Mouse (Mus musculus): Measurements from ENCODE around the gene Prcd. TPM values are rescaled to one million over a fixed set of nuclear protein-coding genes. Genes with fewer than 3 reads are reported as not detected.

Gene Prcd
- total RNA-seq, 1 experiment = 2.0 TPM

DNA sequence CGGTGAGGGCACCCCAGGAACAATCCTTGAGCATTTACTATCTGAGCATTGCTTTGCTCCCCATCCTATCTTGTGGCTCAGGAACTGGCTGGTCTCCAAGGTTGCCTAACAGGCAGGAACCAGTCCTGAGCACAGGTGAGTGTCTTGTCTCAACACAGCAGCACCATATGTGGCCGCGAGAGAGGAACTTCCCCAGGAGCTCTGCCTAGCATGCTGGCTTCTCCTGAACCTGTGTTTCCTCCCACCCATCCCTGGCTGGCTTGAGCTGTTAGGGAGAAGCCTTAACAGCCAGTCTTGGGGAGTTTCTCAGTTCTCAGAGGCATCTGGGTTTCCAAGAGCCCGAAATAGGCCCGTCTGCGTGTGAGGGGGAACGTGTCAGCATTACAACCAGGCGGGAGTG, 2.0 kb upstream of the Prcd start:
- Histone ChIP-seq H3K9ac (ENCODE audit: insufficient read depth, low read depth, low read length, poor library complexity, severe bottlenecking) (no peak overlapping the region), H3K4me1 (ENCODE audit: control insufficient read depth in 2 of 2, insufficient read depth in 2 of 2, low read length in 2 of 2, poor library complexity in 1 of 2) (peaks cover 0 to 10% of the 10 kb centered on the region in 2 experiments; a peak in 1 of 4 replicates), H3K36me3 (ENCODE audit: control insufficient read depth, insufficient read depth, low read length, poor library complexity, severe bottlenecking) (no peaks in the 10 kb centered on the region), H3K27ac (ENCODE audit: insufficient read depth, low read depth, low read length, poor library complexity, severe bottlenecking) (no peak overlapping the region), H3K9me3 (ENCODE audit: control insufficient read depth, insufficient read depth, low read depth, low read length) (no peaks in the 10 kb centered on the region), H3K4me3 (ENCODE audit: insufficient read depth in 1 of 2, low read depth in 1 of 2, low read length in 2 of 2, poor library complexity in 1 of 2, severe bottlenecking in 1 of 2) (no peak overlapping the region)
- no peak for DNase-seq (ENCODE audit: low read depth, low spot score)
- TF ChIP-seq CHD2 (IDR thresholded peaks at IDR 0.05; ENCODE audit: low read depth, low read length) = no peak
- no peak for TF ChIP-seq ZC3H11A (IDR thresholded peaks at IDR 0.05; ENCODE audit: borderline replicate concordance, low read depth, low read length)
- no peak for TF ChIP-seq MAFK (IDR thresholded peaks at IDR 0.05; ENCODE audit: insufficient read depth, low read depth, low read length)
- TF ChIP-seq ZNF384 (IDR thresholded peaks at IDR 0.05; ENCODE audit: low read depth, low read length) = no peak
- in situ Hi-C loops (cut with MboI; ENCODE audit: low sequenced_read_pairs in 2 of 2, unreplicated experiment in 2 of 2) = no loop called here

DNA sequence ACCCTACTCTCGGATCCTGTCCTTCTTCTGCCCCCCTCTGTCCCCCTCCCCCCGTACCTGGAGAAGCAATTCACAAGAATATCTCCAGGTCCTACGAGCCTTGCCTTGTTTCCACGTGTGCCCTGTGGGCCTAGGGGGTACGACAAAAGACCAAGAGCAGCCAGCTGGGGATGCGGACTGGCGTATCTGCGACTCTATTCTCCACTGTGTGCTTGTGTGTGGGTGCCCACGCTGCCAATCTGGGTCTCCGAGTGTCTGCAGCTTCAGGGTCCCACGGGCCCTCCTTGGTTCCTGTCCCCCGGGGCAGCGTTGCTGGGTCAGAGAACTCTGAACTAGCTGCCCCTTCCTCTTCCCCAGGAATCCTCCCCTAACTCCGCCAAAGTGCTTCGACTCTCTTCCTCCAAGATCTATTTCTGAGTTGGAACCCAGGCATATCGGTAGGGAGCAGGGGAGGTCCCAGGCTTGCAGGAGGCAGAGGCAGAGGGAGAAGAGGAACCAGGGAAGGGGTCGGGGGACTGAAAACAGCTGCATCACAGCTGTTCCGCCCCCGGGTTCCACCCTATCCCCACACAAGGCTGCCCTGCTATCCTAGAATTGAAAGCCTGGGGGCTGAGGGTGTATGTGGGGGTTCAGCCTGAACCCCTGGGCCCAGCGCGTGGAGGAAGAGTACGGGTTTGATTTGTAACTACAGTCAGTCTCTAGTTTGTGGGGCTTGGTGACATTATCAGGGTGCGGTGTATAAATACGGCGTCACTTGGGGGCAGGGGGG, 820 bp upstream of the Prcd start:
- Histone ChIP-seq H3K9ac (ENCODE audit: insufficient read depth, low read depth, low read length, poor library complexity, severe bottlenecking) (no peak overlapping the region), H3K4me3 (ENCODE audit: insufficient read depth in 1 of 2, low read depth in 1 of 2, low read length in 2 of 2, poor library complexity in 1 of 2, severe bottlenecking in 1 of 2) (no peak overlapping the region; a peak in 1 of 4 replicates), H3K4me1 (ENCODE audit: control insufficient read depth in 2 of 2, insufficient read depth in 2 of 2, low read length in 2 of 2, poor library complexity in 1 of 2) (peaks cover 0 to 13% of the 10 kb centered on the region in 2 experiments; a peak in 2 of 4 replicates), H3K27ac (ENCODE audit: insufficient read depth, low read depth, low read length, poor library complexity, severe bottlenecking) (no peak overlapping the region), H3K9me3 (ENCODE audit: control insufficient read depth, insufficient read depth, low read depth, low read length) (no peaks in the 10 kb centered on the region), H3K36me3 (ENCODE audit: control insufficient read depth, insufficient read depth, low read length, poor library complexity, severe bottlenecking) (no peaks in the 10 kb centered on the region)
- TF ChIP-seq MAFK (IDR thresholded peaks at IDR 0.05; ENCODE audit: insufficient read depth, low read depth, low read length) = no peak
- TF ChIP-seq HCFC1 (IDR thresholded peaks at IDR 0.05; ENCODE audit: borderline replicate concordance, insufficient read depth, low read length) = no peak
- TF ChIP-seq CHD2 (IDR thresholded peaks at IDR 0.05; ENCODE audit: low read depth, low read length) = no peak
- TF ChIP-seq ZC3H11A (IDR thresholded peaks at IDR 0.05; ENCODE audit: borderline replicate concordance, low read depth, low read length) = no peak
- no peak for TF ChIP-seq ZNF384 (IDR thresholded peaks at IDR 0.05; ENCODE audit: low read depth, low read length)
- DNase-seq (ENCODE audit: low read depth, low spot score) = no peak
- in situ Hi-C loops (cut with MboI; ENCODE audit: low sequenced_read_pairs in 2 of 2, unreplicated experiment in 2 of 2) = no loop called here

DNA sequence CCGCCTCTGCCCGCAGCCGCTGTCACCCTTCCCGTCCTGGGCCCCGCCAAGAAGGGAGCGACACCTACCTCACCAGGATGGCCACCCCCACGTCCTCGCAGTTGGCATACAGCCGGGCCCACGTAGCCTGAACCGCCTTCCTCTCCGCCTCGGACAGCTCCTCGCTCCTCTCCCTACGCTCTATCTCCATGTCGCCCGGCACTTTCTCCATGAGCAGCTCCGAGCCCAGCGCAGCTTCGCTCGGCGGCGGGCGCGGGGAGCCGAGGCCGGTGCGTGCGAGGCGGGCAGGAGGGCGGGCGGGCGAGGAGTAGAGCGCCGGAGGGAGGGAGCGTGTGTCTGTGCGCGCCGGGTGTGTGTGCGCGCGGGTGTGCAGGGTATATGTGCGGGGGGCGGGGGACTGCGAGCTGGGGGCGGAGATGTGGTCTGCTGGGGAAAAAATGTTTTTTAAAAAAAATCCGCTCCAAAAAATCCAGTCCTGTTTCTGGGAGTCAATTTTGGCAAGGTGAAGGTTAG, 431 bp downstream of the Prcd start:
- peak overlapping the region; percentile 50; the same call in 1 of the 2 replicates for H3K9ac ChIP-seq (ENCODE audit: insufficient read depth, low read depth, low read length, poor library complexity, severe bottlenecking)
- H3K36me3 ChIP-seq (ENCODE audit: control insufficient read depth, insufficient read depth, low read length, poor library complexity, severe bottlenecking) = no peaks in the 10 kb centered on the region
- no peak for DNase-seq (ENCODE audit: low read depth, low spot score)
- TF ChIP-seq MAFK (IDR thresholded peaks at IDR 0.05; ENCODE audit: insufficient read depth, low read depth, low read length) = no peak
- TF ChIP-seq ZNF384 (IDR thresholded peaks at IDR 0.05; ENCODE audit: low read depth, low read length) = no peak
- no peak for TF ChIP-seq HCFC1 (IDR thresholded peaks at IDR 0.05; ENCODE audit: borderline replicate concordance, insufficient read depth, low read length)
- no peak for TF ChIP-seq CHD2 (IDR thresholded peaks at IDR 0.05; ENCODE audit: low read depth, low read length)
- TF ChIP-seq ZC3H11A (IDR thresholded peaks at IDR 0.05; ENCODE audit: borderline replicate concordance, low read depth, low read length) = no peak
- peaks cover 0 to 15% of the 10 kb centered on the region in 2 experiments; a peak in 2 of 4 replicates for H3K4me1 ChIP-seq (ENCODE audit: control insufficient read depth in 2 of 2, insufficient read depth in 2 of 2, low read length in 2 of 2, poor library complexity in 1 of 2)
- H3K4me3 ChIP-seq (ENCODE audit: insufficient read depth in 1 of 2, low read depth in 1 of 2, low read length in 2 of 2, poor library complexity in 1 of 2, severe bottlenecking in 1 of 2) = peak overlapping the region; percentile 25 to 66
- no peaks in the 10 kb centered on the region for H3K9me3 ChIP-seq (ENCODE audit: control insufficient read depth, insufficient read depth, low read depth, low read length)
- in situ Hi-C loops (cut with MboI; ENCODE audit: low sequenced_read_pairs in 2 of 2, unreplicated experiment in 2 of 2) = no loop called here
- no peak overlapping the region for H3K27ac ChIP-seq (ENCODE audit: insufficient read depth, low read depth, low read length, poor library complexity, severe bottlenecking)

DNA sequence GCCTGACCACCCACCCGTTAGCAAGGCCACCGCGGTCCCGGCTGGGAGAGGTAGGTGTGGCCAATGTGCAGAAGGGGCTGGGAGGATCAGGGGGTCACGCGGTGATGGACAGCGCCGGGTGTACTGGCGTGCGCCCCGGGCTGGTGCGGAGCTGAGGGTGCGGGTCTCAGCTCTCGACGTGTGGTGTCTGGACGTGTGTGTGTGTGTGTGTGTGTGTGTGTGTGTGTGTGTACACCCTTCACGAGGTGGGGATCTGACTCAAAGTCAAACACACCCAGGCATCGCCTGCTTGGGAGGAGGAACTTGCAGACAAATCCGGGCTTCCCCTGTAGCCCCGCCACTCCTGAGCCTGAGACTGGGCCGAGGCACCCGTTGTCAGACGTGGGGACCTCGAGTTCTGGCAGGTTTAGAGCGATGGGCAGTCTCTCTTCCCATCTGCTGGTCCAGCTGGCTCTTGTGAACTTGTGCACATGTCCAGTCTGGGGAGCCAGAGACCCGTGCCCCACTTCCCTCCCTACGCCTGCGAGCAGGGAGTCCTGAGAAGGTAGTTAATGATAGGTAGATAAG, 1.0 kb downstream of the Prcd start, which contains the start of gene Cygb:
Gene Cygb, minus strand, starts transcription at position 59 of the 567 bp plus-strand sequence.
- peak within 1 kb of the TSS; percentile 50; the same call in 1 of the 2 replicates for H3K9ac ChIP-seq (ENCODE audit: insufficient read depth, low read depth, low read length, poor library complexity, severe bottlenecking)
- in situ Hi-C loops (cut with MboI; ENCODE audit: low sequenced_read_pairs in 2 of 2, unreplicated experiment in 2 of 2) = no loop called here
- no peaks in the 10 kb centered on the region for H3K9me3 ChIP-seq (ENCODE audit: control insufficient read depth, insufficient read depth, low read depth, low read length)
- no peak for DNase-seq (ENCODE audit: low read depth, low spot score)
- no peaks in the 10 kb centered on the region for H3K36me3 ChIP-seq (ENCODE audit: control insufficient read depth, insufficient read depth, low read length, poor library complexity, severe bottlenecking)
- peaks cover 0 to 18% of the 10 kb centered on the region in 2 experiments; a peak in 2 of 4 replicates for H3K4me1 ChIP-seq (ENCODE audit: control insufficient read depth in 2 of 2, insufficient read depth in 2 of 2, low read length in 2 of 2, poor library complexity in 1 of 2)
- TF ChIP-seq ZC3H11A (IDR thresholded peaks at IDR 0.05; ENCODE audit: borderline replicate concordance, low read depth, low read length) (no peak), MAFK (IDR thresholded peaks at IDR 0.05; ENCODE audit: insufficient read depth, low read depth, low read length) (no peak), HCFC1 (IDR thresholded peaks at IDR 0.05; ENCODE audit: borderline replicate concordance, insufficient read depth, low read length) (no peak), CHD2 (IDR thresholded peaks at IDR 0.05; ENCODE audit: low read depth, low read length) (no peak)
- no peak within 1 kb of the TSS for H3K27ac ChIP-seq (ENCODE audit: insufficient read depth, low read depth, low read length, poor library complexity, severe bottlenecking)
- peak within 1 kb of the TSS; percentile 25 to 66 for H3K4me3 ChIP-seq (ENCODE audit: insufficient read depth in 1 of 2, low read depth in 1 of 2, low read length in 2 of 2, poor library complexity in 1 of 2, severe bottlenecking in 1 of 2)
